Mouse (Mus musculus) retina, embryonic 14.5 days (tissue): ENCODE data around the gene Cs.
A peak's percentile ranks its signal among the peaks of the same experiment; 100 is the strongest.

Source experiments
- DNase-seq: peaks from one replicate; pipeline ENCODE4 v3.0.0-alpha.2; 2015; ENCODE audit warnings: low spot score

Cs gene

DNA sequence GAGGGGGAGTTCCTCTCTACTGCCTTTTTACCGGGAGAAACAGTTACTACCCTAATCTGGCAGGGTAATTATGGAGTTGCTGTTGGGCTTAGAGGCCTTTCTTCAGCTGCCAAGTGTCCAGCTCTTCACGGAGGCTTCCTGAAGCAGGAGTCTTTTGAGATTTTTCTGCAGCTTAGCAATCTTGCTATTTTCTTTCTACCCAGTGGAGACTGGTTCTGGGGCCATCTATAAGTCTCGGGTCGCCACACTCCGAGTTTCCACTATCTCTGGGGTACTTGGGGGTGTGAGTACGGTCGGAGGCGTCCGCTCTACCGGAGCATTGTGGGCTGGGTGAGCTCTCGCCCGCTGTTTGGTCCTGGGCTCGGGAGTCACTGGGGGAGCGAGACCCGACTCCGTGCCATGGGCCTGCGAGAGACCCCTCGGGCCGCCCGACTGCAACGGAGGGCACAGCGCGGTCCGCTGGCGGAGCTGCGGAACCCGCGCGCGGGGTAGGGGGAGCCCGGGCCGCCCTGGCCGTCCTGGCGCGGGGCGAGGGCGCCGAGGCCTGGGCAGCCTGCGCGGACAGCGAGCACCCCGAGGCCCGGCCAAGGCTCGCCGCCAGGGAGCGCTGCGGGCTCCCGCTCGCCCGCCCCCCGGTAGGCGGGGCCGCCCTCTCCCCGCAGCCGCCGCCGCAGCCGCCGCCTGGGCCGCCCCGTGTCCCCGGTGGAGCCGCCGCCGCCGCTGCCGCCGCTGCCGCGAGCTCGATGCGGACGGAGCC lies 39.1 kb downstream of the Cs start, which contains the start of gene Ankrd52:
Ankrd52 (plus strand) TSS at position 661 of the 757 bp plus-strand sequence.
- peak; percentile 87 for DNase-seq

DNA sequence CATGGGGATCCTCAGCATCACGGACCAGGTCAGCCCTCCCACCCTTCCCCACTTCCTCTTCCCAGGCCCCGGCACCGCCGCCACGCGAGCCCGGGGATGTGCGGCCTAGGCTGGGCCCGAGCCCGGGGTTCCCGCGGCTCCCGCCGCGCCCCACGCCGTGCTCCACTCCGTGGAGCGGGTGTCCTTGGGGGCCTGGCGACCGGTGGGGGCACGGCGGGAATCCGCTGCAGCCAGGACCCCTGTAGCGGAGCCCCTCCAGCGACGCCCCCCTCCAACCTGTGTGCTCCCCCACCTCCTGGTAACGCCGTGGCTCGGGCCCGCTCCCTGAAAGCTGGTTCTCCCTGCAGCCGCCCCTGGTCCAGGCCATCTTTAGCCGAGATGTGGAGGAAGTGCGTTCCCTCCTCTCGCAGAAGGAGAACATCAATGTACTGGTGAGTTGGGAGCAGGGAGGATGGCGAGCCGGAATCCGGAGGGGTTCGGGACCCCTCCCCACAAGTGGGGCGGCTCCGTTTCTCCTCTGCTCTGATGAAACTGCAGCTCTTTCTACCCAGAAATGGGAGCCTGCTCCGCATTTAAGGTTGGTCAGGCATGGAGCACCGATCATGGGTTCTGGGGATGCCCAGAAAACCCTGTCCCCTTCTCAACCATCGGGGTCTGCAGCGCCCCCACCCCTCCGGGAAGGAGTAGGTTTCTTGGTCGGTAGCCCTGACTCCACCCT lies 39.8 kb downstream of the Cs start:
- peak; percentile 64 for DNase-seq

DNA sequence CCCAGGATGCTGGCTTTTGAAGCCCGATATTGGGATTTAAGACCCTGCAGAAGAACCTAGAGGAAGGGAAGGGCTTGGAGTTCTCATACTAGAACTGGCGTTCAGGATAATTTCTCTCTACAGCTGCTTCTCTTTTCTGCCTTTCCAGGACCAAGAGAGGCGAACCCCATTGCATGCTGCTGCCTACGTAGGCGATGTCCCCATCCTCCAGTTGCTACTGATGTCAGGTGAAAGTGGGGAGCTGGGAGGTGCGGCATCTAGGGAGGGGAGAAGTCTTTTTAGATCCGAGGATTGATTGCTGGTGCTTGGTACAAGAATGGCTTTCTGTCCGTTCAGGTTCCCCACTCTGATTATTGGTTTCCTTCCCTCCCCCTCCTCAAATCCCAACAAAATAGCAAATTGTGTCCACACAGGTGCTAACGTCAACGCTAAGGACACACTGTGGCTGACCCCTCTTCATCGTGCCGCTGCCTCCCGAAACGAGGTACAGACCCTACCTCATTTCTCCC lies 40.5 kb downstream of the Cs start:
- DNase-seq: no peak

DNA sequence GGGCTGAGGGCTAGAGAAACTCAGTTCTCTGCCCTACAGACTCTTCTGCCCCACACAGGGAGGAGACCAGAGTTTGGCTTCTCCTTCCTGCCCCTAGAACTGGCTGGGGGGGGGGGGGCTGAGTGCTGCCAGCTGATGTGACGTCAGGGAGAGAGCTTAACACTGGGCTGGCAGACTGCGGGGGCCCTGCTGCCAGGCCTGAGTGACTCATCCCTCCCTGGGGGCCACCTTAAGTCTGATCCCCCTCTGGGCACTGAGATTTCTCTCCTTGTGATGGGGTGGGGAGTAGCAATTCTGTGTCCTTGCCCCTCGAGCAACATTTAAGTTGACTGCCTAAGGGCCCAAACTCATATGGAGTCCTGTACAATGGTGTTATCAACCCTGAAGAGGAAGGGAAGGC lies 40.9 kb downstream of the Cs start:
- DNase-seq: no peak

DNA sequence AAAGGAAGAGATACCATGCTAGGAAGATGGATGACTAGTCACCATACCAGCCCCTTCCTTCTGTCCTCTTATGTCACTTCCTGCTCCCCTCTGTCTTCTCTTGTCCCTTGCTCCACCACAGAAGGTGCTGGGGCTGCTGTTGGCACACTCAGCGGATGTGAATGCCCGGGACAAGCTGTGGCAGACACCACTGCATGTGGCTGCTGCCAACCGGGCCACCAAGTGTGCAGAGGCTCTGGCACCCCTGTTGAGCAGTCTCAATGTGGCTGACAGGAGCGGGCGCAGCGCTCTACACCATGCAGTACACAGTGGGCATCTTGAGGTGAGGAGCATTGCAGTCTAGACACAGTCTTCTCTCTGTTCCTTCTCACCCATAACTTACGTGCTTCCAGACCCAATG lies 41.7 kb downstream of the Cs start:
- no peak for DNase-seq

DNA sequence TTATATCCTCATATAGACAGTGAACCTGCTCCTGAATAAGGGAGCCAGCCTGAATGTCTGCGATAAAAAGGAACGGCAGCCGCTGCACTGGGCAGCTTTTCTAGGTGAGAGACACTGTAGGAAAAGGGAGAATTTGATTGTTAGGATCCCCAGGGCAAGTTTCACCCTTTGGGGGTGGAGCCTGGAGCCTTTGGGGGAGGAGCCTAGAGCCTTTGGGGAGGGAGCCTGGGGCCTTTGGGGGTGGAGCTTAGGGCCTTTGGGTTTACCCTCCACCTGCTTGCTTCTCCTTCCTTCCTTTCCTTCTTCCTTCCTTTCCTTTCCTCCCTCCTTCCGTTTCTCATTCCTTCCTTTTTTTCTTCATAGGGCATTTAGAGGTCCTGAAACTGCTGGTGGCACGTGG lies 43.0 kb downstream of the Cs start:
- DNase-seq: peak; percentile 23

DNA sequence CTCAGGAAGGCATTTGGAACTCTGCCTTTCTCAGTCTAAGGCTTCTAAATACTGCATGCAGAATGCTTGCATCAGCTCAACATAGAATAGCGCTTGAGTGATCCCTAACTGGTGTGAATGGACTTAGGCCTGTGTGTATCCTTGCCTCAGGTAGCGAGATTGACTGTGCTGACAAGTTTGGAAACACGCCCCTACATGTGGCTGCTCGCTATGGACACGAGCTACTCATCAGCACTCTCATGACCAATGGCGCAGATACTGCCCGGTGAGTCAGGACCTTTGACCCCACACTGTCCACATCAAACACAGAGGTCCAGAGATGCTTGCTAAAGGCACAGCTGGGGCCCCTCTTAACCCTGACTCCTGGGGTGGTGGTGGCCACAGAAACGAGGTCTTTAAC lies 44.9 kb downstream of the Cs start:
- DNase-seq: no peak

DNA sequence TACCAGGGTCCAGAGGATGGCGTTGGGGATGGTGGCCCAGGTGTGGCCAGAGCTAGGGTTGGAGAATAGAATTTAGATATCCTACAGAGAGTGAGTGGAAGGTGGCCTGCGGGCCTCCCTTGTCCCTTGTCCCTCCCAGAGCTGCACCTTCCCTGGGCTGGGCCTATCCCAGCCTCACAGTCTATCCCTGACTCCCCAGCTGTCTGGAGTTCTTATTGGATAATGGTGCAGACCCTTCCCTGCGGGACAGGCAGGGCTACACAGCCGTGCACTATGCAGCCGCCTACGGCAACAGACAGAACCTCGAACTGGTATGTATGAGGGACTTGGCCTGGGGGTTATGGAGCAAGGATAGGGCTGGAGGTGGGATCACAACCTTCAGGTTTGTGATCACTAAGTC lies 48.4 kb downstream of the Cs start:
- no peak for DNase-seq

DNA sequence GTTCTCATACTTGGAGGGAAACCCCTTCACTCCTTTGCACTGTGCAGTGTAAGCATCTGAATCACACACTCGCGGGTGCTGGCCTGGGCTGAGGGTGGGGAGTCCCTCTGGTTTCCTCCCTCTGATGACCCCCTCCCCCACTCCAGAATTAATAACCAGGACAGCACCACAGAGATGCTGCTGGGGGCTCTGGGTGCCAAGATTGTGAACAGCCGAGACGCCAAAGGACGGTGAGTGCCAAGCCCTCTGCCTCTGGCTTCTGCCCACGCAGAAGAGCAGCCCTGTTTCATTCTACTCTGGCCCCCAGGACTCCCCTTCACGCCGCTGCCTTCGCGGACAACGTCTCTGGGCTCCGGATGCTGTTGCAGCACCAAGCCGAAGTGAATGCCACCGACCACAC lies 51.4 kb downstream of the Cs start:
- DNase-seq: no peak

DNA sequence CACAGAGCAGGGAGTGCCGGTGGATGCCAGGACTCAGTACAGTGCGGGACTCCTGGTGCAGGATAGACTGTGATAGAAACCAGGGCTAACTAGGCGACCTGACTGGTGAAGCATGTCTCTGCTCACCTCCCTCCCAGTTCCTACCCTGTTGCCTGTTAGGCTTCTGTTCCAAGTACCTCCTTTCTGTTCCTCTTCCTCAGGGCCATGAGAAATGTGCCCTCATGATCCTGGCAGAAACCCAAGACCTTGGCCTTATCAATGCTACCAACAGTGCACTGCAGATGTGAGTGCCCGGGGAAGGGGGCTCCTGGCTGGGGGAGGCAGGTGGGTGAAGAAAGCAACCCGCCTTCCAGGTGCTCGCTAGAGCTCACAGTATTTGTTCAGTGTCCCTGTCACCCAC lies 52.0 kb downstream of the Cs start:
- no peak for DNase-seq

DNA sequence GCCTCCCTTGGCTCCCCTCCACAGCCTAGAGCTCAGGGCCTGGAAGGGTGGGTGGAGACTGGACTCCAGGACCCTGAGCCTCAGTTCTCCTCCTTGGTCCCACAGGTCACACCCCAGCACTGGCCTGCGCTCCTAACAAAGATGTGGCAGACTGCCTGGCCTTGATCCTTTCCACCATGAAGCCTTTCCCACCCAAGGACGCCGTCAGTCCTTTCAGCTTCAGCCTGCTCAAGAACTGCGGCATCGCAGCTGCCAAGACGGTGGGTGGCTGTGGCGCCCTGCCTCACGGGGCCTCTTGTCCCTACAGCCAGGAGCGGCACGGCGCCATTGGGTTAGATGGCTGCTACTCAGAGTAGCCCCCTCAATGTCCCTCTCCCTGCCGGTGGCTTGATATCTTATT lies 52.8 kb downstream of the Cs start:
- no peak for DNase-seq

DNA sequence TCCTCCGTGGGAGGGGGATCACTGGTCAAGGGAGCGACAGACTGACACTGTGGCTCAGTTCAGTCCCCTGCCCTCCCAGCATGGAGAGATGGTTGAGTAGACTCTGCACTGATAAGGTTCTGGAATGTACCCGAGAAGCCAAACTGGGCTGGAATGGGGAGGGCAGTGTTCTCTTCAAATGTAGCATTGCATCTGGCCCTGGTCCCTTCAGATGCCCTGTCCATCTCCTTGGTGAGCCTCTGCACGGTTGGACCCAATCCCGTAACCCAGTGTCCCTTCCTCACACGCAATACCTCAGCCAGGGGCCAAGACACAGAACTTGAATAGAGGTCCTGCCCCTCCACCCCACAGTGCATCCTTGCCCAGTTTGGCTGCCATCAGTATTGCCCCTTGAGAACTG lies 54.3 kb downstream of the Cs start:
- DNase-seq: no peak

DNA sequence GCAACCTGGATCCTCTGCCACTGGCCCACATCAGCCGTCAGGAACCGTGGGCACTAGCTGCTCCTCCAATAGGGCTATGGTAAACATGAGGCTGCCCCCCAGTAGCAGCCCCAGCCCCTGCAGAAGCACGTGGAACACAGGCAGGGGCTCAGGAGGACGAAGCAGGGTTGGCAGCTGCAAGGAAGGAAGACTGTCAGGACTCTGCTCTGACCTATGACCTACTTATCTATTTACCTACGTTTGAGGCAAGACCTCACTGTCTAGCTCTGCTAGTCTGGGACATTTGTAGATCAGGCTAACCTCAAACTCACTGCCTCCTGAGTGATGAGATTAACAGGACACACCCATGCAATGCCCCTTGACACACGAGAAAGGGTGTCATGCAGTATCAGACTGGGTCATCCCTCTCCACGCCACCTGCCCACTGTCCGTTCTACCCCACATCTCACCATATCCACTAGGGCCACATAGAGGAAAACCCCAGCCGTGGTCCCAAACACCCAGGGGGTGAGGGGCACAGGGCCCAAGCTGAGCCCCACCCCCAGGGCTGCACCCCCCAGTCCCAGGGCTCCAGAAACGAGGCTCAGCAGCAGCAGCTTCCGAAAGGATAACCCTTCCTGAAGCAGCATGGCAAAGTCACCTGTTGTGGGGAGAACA lies 58.6 kb downstream of the Cs start:
- DNase-seq: no peak

DNA sequence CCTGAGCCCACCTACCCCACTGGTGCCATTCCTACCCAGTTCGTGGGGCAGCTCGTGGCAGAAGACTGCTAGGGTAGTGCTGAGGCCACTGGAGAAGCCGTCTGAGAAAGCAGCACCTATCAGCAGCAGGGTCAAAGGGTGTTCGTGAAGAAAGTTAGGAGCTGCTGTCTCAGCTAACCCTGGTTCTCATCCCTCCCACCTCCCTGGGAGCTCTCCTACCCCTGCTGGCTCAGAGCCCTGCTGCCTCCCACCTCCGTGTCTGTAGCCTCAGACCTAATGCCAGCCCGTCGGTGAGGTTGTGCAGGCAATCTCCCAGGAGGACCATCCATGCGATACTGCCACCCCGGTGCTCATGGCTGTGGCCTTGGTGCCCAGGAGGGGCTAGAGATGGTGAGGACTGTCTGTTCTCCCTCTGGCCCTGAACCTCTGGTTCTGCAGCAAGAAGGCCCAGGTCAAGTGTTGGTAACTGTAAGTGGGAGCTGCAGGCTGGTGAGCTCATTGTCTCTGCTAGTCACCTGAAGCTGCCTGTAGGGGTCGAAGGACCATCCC lies 59.3 kb downstream of the Cs start:
- DNase-seq: no peak

DNA sequence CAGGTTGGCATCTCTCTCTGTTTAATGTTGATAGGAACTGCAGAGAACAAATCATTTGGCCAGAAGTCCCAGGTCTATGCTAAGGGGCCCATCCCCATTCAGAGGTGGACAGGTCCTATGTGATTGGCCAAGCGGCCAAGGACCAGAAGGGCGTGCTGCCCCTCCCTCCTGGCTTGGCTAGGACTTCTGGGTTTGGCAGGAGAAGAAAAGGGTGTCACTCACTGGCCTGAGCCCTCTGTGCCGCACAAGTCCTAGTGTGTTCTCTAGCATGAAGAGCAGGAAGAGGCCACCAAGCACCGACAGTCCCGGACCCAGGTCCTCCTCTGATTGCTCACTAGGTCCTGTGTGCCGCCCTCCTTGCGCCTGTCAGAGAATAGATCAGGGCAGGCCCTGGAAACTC lies 59.9 kb downstream of the Cs start:
- DNase-seq: no peak

DNA sequence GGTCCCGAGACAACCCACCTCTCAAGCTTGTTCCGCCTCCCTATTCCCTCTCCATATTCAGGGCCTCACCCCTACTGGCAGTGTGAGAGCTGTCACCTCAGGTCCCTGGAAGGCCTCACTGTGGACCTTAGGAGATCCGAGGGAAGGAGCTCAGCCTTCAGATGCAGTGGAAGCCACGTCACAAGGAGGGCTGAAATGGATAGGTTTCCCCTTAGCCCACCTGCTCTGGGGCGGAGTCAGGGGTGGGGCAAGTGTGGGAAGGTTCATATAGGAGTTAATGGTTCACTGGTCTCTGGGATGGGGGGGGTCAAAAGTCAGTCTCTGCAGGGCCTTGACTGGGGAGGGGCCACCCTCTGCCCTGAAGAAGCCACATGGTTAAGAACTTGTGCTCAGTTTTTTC lies 62.8 kb downstream of the Cs start:
- no peak for DNase-seq

DNA sequence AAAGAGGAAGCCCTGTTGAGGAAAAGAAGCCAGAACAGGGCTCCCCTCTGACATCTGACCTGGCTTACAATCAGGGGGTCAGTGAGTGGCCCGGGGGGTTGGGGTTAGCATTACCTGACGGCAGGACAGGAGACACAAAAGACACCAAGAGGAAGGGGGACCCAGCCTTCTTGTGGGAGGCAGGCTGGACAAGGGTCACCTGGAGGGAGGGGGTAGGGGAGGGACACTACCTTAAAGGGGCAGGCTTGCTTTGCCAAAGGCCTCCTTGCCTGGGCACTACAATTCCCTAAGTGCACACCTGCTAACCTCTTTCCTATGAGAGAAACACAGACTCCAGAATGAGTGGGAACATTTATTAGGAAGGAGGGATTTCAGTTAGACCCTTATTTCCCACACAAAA lies 63.5 kb downstream of the Cs start, which contains the start of gene Slc39a5:
Slc39a5 (minus strand) TSS at position 174 of the 400 bp plus-strand sequence.
- DNase-seq: no peak

DNA sequence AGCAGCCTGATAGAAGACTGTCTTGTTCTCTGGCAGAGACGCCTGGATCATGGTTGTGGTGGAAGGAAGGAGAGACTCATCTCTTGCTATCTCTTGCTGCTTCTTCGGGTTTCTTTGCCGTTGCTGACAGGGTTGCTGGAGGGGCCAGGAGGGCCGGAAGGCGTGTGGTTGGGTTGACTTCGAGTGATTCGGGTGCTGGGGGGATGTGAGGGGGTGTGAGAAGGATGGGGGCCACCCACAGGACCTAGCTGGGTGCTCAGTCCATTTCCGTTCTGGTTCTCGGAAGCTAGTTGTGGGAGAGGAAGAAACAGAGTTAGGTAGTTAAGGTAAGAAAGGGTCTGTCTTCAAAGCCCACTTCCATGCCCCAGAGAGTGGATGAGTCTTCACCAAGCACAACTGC lies 64.1 kb downstream of the Cs start:
- no peak for DNase-seq

DNA sequence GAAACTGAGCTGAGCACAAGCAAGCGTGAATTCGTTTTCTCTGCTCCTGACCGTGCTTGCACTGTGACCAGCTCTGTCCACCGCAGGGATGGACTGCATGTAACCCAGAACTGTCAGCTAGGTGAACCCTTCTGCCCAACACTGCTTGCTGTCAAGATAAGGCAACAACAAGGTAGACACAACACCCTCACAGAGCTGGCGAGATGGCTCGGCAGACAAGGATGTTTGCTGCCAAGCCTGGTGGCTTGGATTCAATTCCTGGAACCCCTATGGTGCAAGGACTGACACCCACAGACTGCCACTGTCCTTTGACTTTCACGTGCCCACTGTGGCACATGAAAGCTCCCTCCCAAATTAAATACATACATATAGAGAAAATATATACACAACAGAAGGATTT lies 66.4 kb downstream of the Cs start:
- no peak for DNase-seq

DNA sequence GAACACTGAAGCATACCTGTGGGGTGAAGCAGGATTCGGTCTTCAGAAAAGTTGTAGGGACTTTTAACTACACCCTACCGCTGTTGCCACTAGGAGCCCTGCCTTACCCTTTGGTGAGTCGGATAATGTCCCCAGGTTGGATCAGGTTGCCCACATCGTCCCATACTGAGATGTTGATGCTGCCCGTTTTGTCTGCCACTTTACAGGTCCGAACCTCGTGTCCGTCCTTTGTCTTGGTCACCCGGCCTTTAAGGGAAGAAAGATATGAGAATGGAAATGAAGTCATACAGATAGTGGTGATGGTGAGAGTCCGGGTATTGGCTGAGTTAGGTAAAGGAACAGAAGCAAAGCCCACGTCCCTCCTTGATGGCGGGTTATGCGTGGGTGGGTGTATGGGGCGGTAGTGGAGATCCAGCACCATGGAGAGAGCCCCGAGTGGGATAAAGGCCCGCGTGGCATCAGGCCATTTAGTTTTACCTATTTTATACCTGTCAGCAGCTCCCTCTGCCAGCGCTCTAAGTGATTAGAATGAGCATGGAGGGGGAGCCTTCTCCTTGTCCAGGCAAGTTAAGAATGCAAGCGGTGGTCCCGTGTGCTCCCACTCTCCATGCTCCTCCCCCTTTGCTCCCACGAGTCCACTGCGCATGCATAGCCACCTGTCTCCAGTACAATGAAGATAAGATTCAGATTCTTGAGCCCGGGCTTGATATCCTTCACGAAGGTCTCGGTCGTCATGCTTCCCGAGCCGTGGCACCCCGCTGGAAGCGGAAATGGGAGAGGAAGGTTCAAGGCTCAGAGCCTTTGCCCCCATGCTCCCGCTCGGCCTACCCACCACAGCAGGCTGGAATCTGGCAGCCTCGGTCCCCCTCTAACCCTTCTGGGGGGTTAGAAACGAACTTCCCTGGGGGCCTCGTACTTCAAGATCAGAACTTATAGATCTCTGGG lies 71.3 kb downstream of the Cs start:
- DNase-seq: peak; percentile 41
